In the genomic region with DNA sequence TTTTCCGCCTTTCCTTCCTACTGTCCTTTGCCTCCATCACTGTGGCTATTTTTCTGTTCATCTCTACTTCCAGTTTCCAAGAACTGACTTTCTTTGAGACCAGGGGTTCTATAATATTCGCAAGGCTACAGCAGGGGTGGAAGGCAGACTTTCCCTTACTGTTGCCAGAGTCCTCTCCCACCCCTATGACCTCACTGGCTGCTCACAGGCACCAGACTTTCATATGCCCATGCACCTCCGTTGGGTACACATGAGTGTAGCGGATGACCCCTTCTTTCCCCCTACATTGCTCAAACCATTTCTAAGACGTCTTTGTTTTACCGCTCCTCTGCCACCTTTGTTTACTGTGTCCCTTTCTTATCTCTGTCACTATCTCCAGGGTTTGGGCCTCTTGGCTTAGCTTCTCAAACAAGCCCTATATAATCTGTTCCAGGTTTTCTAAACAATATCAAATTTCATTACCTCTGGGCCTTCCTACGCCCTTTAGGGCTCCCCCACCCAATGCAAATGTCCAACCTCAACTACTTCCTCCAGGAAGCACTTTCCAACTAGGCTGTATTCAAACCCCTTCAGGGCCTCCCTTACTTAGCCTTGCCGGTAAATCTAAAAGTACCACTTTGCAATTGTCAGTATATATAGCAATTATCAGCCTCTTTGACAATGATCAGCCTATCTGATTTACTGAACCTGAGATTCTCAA, we compare ENCODE assay signal across 28 mouse cellular contexts. TPM values are rescaled to one million over a fixed set of nuclear protein-coding genes. Genes with fewer than 3 reads are reported as not detected.
DNase-seq lines count a peak whose midpoint lies in the region; ATAC-seq lines count a peak whose summit lies in the region.
"Had no signal": no experiment of that assay in that cellular context is flagged by ENCODE, and none has a peak within 500 bp of the region (broad histone marks: within the 10 kb centered on the region; RNA-seq: fewer than 3 reads in every experiment).

No protein-coding gene starts in this region.

- ATAC-seq in kidney, embryonic 16.5 days (ENCODE audit: low FRiP score, low TSS enrichment), result no peak
- ATAC-seq in intestine, embryonic 15.5 days, result peak; percentile 56
- peak; percentile 47 for ATAC-seq in stomach, embryonic 14.5 days (ENCODE audit: insufficient number of reproducible peaks, insufficient read depth, low FRiP score, low read depth)
- ATAC-seq in heart, embryonic 11.5 days (replicated peaks; ENCODE audit: insufficient number of reproducible peaks, low FRiP score, low TSS enrichment), result no peak
- ATAC-seq: forebrain, postnatal 0 days; midbrain, embryonic 16.5 days; Patski had no signal

- no peak overlapping the region for H3K4me2 ChIP-seq in kidney, embryonic 16.5 days (replicated peaks; ENCODE audit: low read depth, low read length)
- peak overlapping the region; percentile 15; the same call in 1 of the 2 replicates for H3K4me2 ChIP-seq in intestine, embryonic 15.5 days (replicated peaks)
- H3K4me2 ChIP-seq in stomach, embryonic 14.5 days (replicated peaks; ENCODE audit: low read depth, low read length), result peak overlapping the region; percentile 8; the same call in 1 of the 2 replicates
- no peak overlapping the region for H3K4me2 ChIP-seq in heart, embryonic 11.5 days
- H3K4me2 ChIP-seq: heart, embryonic 15.5 days; hindbrain, embryonic 13.5 days had no signal

- no peak overlapping the region for H3K4me3 ChIP-seq in kidney, embryonic 16.5 days (ENCODE audit: low read length)
- H3K4me3 ChIP-seq in intestine, embryonic 15.5 days (replicated peaks), result no peak overlapping the region
- H3K4me3 ChIP-seq in stomach, embryonic 14.5 days (ENCODE audit: low read depth, low read length), result no peak overlapping the region
- H3K4me3 ChIP-seq in heart, embryonic 11.5 days (ENCODE audit: low read depth, low read length), result no peak overlapping the region
- H3K4me3 ChIP-seq: heart, adult 2 months; heart, embryonic 15.5 days; hindbrain, embryonic 13.5 days; left cerebral cortex, adult 2 months; midbrain, embryonic 10.5 days had no signal

- H3K27me3 ChIP-seq in kidney, embryonic 16.5 days (ENCODE audit: insufficient read depth, low read length), result no peaks in the 10 kb centered on the region
- H3K27me3 ChIP-seq in intestine, embryonic 15.5 days (replicated peaks), result no peaks in the 10 kb centered on the region
- no peaks in the 10 kb centered on the region for H3K27me3 ChIP-seq in stomach, embryonic 14.5 days (ENCODE audit: control insufficient read depth, insufficient read depth, low read length)
- no peaks in the 10 kb centered on the region for H3K27me3 ChIP-seq in heart, embryonic 11.5 days (ENCODE audit: control insufficient read depth, insufficient read depth, low read length)
- H3K27me3 ChIP-seq: heart, embryonic 15.5 days; hindbrain, embryonic 13.5 days; Patski had no signal

- no peak for DNase-seq in kidney, postnatal 14 days
- peak; percentile 19 for DNase-seq in 416B (ENCODE audit: low read depth)
- DNase-seq in right cerebral cortex, adult 18-20 months, result no peak
- DNase-seq: adrenal gland, postnatal 36 days; cerebellum, adult 9-10 months; forebrain, postnatal 0 days; gastrocnemius, postnatal 14 days; heart, adult 2 months; heart, postnatal 36 days; layer of hippocampus, adult 9-11 months; left cerebral cortex, postnatal 4 days; right cerebral cortex, postnatal 4 days; thymus, postnatal 14 days had no signal

- H3K9ac ChIP-seq in kidney, embryonic 16.5 days (replicated peaks; ENCODE audit: low read length), result no peak overlapping the region
- H3K9ac ChIP-seq in intestine, embryonic 15.5 days, result no peak overlapping the region
- no peak overlapping the region for H3K9ac ChIP-seq in stomach, embryonic 14.5 days (replicated peaks; ENCODE audit: low read depth, low read length)
- H3K9ac ChIP-seq in heart, embryonic 11.5 days (ENCODE audit: low read depth, low read length), result no peak overlapping the region
- H3K9ac ChIP-seq: forebrain, postnatal 0 days; heart, embryonic 15.5 days; hindbrain, embryonic 13.5 days had no signal

- H3K9me3 ChIP-seq in kidney, embryonic 16.5 days (ENCODE audit: low read length), result no peaks in the 10 kb centered on the region
- H3K9me3 ChIP-seq in intestine, embryonic 15.5 days, result no peaks in the 10 kb centered on the region
- H3K9me3 ChIP-seq in stomach, embryonic 14.5 days (ENCODE audit: control insufficient read depth, low read depth, low read length), result no peaks in the 10 kb centered on the region
- no peaks in the 10 kb centered on the region for H3K9me3 ChIP-seq in heart, embryonic 11.5 days (replicated peaks; ENCODE audit: control insufficient read depth, low read length)
- H3K9me3 ChIP-seq: G1E; heart, embryonic 15.5 days; hindbrain, embryonic 13.5 days; midbrain, embryonic 10.5 days had no signal

- H3K36me3 ChIP-seq in kidney, embryonic 16.5 days (ENCODE audit: insufficient read depth, low read length), result peaks cover 4% of the 10 kb centered on the region; the same call in 1 of the 2 replicates
- no peaks in the 10 kb centered on the region for H3K36me3 ChIP-seq in intestine, embryonic 15.5 days
- no peaks in the 10 kb centered on the region; the same call in 1 of the 2 replicates for H3K36me3 ChIP-seq in stomach, embryonic 14.5 days (ENCODE audit: control insufficient read depth, insufficient read depth, low read length)
- no peaks in the 10 kb centered on the region for H3K36me3 ChIP-seq in heart, embryonic 11.5 days (ENCODE audit: control insufficient read depth, insufficient read depth, low read length)
- H3K36me3 ChIP-seq: heart, embryonic 15.5 days; hindbrain, embryonic 13.5 days had no signal

- WGBS in kidney, embryonic 16.5 days, result 49% methylated on average over 8 of the region's 8 CpGs
- WGBS in intestine, embryonic 15.5 days, result 35% methylated on average over 8 of the region's 8 CpGs
- WGBS in stomach, embryonic 14.5 days, result 39% methylated on average over 8 of the region's 8 CpGs
- 61% methylated on average over 8 of the region's 8 CpGs for whole genome bisulfite sequencing in heart, embryonic 11.5 days (ENCODE audit: insufficient replicate concordance)

- peak overlapping the region; percentile 0; the same call in 1 of the 2 replicates for H3K27ac ChIP-seq in kidney, embryonic 16.5 days (ENCODE audit: low read length)
- H3K27ac ChIP-seq in intestine, embryonic 15.5 days, result peak overlapping the region; percentile 65
- H3K27ac ChIP-seq in stomach, embryonic 14.5 days (ENCODE audit: low read length), result peak overlapping the region; percentile 35; the same call in 1 of the 2 replicates
- H3K27ac ChIP-seq in heart, embryonic 11.5 days (ENCODE audit: low read depth, low read length), result no peak overlapping the region
- H3K27ac ChIP-seq: heart, adult 2 months; heart, embryonic 15.5 days; hindbrain, embryonic 13.5 days; left cerebral cortex, adult 2 months; midbrain, embryonic 10.5 days had no signal

- peaks cover 18% of the 10 kb centered on the region for H3K4me1 ChIP-seq in kidney, embryonic 16.5 days (ENCODE audit: insufficient read depth, low read length)
- H3K4me1 ChIP-seq in intestine, embryonic 15.5 days (replicated peaks), result peaks cover 18% of the 10 kb centered on the region; the same call in 1 of the 2 replicates
- no peaks in the 10 kb centered on the region for H3K4me1 ChIP-seq in stomach, embryonic 14.5 days (ENCODE audit: control insufficient read depth, insufficient read depth, low read length)
- no peaks in the 10 kb centered on the region for H3K4me1 ChIP-seq in heart, embryonic 11.5 days (ENCODE audit: control insufficient read depth, insufficient read depth, low read length)
- H3K4me1 ChIP-seq: hindbrain, embryonic 13.5 days had no signal

RNA-seq across cellular contexts. Expression of a gene that starts 1.5 kb away (rescaled TPM):
- polyA plus RNA-seq in kidney, embryonic 16.5 days (2015; fragmentation: Nextera tagmentation; extraction: Ambion mirVana), result 2.8 and 4.8 TPM in 2 replicates
- 35.7 and 43.6 TPM in 2 replicates for polyA plus RNA-seq in intestine, embryonic 15.5 days (2015; fragmentation: Nextera tagmentation; extraction: Ambion mirVana)
- polyA plus RNA-seq in stomach, embryonic 14.5 days (2014; fragmentation: Nextera tagmentation; extraction: Ambion mirVana), result 50.2 and 51.7 TPM in 2 replicates
- polyA plus RNA-seq in heart, embryonic 11.5 days (2014; fragmentation: Nextera tagmentation; extraction: Ambion mirVana), result not detected in 2 replicates
- polyA plus RNA-seq: G1E; midbrain, embryonic 10.5 days; midbrain, embryonic 16.5 days had no signal

RNA-seq across cellular contexts. Expression of a gene that starts 7.3 kb away (rescaled TPM):
- not detected in 2 replicates for polyA plus RNA-seq in kidney, embryonic 16.5 days (2015; fragmentation: Nextera tagmentation; extraction: Ambion mirVana)
- not detected in 2 replicates for polyA plus RNA-seq in intestine, embryonic 15.5 days (2015; fragmentation: Nextera tagmentation; extraction: Ambion mirVana)
- polyA plus RNA-seq in stomach, embryonic 14.5 days (2014; fragmentation: Nextera tagmentation; extraction: Ambion mirVana), result not detected in 2 replicates
- not detected in 2 replicates for polyA plus RNA-seq in heart, embryonic 11.5 days (2014; fragmentation: Nextera tagmentation; extraction: Ambion mirVana)
- polyA plus RNA-seq: forebrain, postnatal 0 days; G1E; heart, embryonic 15.5 days; hindbrain, embryonic 13.5 days; liver, adult 2 months; liver, embryonic 16.5 days; midbrain, embryonic 10.5 days; midbrain, embryonic 16.5 days; neural tube, embryonic 14.5 days; Patski had no signal

RNA-seq across cellular contexts. Expression of a gene that starts 7.3 kb away (rescaled TPM):
- not detected in 2 replicates for polyA plus RNA-seq in kidney, embryonic 16.5 days (2015; fragmentation: Nextera tagmentation; extraction: Ambion mirVana)
- not detected in 2 replicates for polyA plus RNA-seq in intestine, embryonic 15.5 days (2015; fragmentation: Nextera tagmentation; extraction: Ambion mirVana)
- not detected in 2 replicates for polyA plus RNA-seq in stomach, embryonic 14.5 days (2014; fragmentation: Nextera tagmentation; extraction: Ambion mirVana)
- not detected in 2 replicates for polyA plus RNA-seq in heart, embryonic 11.5 days (2014; fragmentation: Nextera tagmentation; extraction: Ambion mirVana)
- polyA plus RNA-seq: forebrain, postnatal 0 days; G1E; heart, adult 2 months; heart, embryonic 15.5 days; hindbrain, embryonic 13.5 days; liver, adult 2 months; liver, embryonic 16.5 days; midbrain, embryonic 10.5 days; midbrain, embryonic 16.5 days; neural tube, embryonic 14.5 days; Patski; testis, adult 2 months had no signal

RNA-seq across cellular contexts. Expression of a gene that starts 14.7 kb away (rescaled TPM):
- 3.8 and 3.9 TPM in 2 replicates for polyA plus RNA-seq in kidney, embryonic 16.5 days (2015; fragmentation: Nextera tagmentation; extraction: Ambion mirVana)
- polyA plus RNA-seq in intestine, embryonic 15.5 days (2015; fragmentation: Nextera tagmentation; extraction: Ambion mirVana), result 1.5 and 1.6 TPM in 2 replicates
- polyA plus RNA-seq in stomach, embryonic 14.5 days (2014; fragmentation: Nextera tagmentation; extraction: Ambion mirVana), result 3.0 and 3.5 TPM in 2 replicates
- 1.6 and 2.3 TPM in 2 replicates for polyA plus RNA-seq in heart, embryonic 11.5 days (2014; fragmentation: Nextera tagmentation; extraction: Ambion mirVana)

RNA-seq across cellular contexts. Expression of a gene that starts 42.2 kb away (rescaled TPM):
- 59.2 and 65.5 TPM in 2 replicates for polyA plus RNA-seq in kidney, embryonic 16.5 days (2015; fragmentation: Nextera tagmentation; extraction: Ambion mirVana)
- polyA plus RNA-seq in intestine, embryonic 15.5 days (2015; fragmentation: Nextera tagmentation; extraction: Ambion mirVana), result 45.8 and 48.0 TPM in 2 replicates
- polyA plus RNA-seq in stomach, embryonic 14.5 days (2014; fragmentation: Nextera tagmentation; extraction: Ambion mirVana), result 56.5 and 61.7 TPM in 2 replicates
- polyA plus RNA-seq in heart, embryonic 11.5 days (2014; fragmentation: Nextera tagmentation; extraction: Ambion mirVana), result 57.9 and 62.2 TPM in 2 replicates

Comparison
In these comparisons a context has a peak if more than half of its experiments do, and no peak if none do; other contexts are left out.
1. ATAC-seq: peak in intestine, embryonic 15.5 days (single experiment) and stomach, embryonic 14.5 days (single experiment); none in kidney, embryonic 16.5 days (single experiment) and heart, embryonic 11.5 days (single experiment).
2. H3K4me2 ChIP-seq: peak in intestine, embryonic 15.5 days (single experiment) and stomach, embryonic 14.5 days (single experiment); none in kidney, embryonic 16.5 days (single experiment) and heart, embryonic 11.5 days (single experiment).